Mouse (Mus musculus): ENCODE measurements at regions not wholly inside any gene's neighbourhood (a gene's known extent, or its start where the extent isn't known, plus 50 kb on each side); places are given as distances from the start of the nearest gene placed in this dataset.

DNA sequence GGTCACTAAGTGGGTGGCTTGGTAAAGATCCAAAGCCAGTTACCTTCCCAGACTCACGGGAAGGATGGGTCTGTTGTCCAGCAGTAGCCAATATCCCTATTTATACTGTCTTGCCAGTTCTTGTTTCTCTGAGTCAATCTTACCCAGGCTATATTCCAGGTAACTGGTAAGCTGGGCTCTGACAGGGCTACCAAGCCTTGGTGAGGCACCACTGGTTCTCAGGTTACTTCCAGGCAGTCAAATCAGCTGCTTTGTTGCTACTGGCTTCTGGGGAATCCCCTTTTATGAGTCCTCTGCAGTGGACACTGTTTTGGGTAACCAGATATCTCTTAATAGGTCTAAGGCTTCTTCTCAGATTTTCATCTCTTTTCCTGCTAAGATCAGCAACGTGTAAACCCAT lies 178.8 kb upstream of the Nampt start:
- no peak for DNase-seq (ENCODE audit: low read depth, low spot score)

DNA sequence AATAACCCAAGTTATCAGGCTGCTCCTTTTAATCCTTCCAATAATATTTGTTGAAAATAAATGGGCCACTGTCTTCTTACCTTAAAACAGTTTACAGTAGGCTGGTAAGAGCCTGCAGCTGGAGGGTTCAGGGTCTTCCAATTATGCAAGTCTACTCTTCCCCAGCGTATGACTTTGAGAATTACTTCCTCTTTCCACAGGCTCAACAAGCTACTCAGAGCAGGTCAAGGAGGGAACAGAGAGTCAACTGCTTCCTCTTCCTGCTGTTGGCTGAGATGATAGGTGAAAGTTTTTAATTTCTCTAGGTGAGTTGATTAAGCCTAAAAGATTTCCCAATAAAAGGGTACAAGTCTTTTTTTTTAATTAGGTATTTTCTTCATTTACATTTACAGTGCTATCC lies 176.9 kb upstream of the Nampt start:
- no peak for DNase-seq (ENCODE audit: low read depth, low spot score)

DNA sequence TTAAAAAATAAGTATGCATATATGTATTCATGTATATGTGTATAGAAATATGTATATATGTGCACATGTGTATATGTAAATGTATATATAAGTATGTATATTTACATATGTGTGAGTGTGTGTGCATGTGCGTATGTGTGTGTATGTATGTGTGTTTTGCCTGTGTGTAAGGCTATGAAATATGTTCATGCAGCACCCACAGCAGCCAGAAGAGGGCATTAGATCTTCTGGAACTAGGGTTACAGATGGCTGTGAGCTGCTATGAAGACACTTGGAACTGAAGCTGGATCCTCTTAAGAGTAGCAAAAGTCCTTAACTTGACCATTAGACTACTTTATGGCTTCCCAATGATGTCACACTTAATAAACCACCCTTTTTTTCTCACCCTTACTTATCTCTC lies 166.2 kb upstream of the Nampt start:
- DNase-seq (ENCODE audit: low read depth, low spot score) = peak; percentile 27

DNA sequence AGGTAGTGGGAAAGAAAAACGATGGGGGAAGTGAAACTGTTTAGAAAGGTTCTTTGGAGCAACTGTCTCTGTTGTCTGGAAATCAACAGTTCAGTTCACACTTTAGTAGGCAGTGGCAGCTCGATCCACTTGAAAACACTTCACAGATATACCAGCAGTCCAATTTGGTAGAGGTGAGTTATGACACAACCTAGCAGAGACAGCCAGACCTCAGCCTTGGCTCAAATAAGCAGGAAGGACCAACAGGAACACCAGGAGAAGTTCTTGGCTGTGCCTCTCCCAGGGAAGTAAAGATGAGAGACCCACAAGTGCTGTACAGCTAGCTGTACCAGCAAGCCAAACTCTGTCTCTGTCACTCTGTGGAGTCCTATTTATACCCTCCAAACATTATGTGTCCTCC lies 163.2 kb upstream of the Nampt start:
- no peak for DNase-seq (ENCODE audit: low read depth, low spot score)

DNA sequence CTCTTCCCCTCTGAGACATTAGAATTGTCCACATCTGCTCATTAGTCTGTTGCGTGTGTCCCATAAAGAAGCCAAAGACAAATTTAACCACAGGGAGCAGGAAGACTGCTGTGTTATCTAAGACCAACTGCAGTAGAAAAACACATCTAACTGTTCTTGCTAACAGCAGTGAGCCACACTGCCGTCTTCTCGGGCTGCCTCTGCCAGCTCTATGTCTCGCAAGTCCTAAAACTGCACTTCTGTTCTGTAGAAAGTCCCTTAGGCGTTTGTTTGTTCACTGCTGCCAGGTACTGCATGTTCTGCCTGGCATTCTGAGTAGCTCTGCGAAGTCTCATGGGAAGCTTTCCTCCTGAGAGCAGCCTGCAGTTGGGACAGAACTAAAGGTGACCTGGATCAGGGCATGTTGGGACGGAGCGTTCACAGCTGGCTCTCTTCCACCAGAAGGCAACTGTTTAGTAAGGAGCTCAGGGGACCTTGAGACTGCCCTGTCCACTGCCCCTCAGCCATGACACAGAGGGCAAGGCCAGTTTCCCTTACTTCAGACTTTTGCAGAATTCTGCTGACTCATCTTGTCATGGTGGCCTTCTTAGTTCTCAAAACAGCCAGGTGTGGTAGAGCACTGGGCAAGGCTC lies 157.4 kb upstream of the Nampt start:
- DNase-seq (ENCODE audit: low read depth, low spot score) = no peak

DNA sequence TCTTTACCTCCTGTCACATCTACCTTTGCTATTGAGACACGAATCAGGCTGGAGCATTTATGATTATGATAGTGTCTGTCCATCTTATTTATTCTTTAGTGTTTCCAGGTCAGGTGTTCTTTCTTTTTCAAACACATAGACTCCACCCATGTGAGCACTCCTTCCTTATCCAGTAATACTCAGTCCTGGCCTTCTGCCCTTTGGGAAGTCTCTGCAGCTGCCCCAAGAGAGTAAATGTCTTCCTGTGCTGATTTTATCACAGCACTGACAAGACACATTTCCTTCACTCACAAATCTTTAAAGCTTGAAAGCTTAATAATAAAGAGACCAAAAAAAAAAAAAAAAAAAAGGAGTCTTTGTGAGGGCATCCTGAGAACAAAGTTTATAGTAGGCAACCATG lies 153.3 kb upstream of the Nampt start:
- no peak for DNase-seq (ENCODE audit: low read depth, low spot score)

DNA sequence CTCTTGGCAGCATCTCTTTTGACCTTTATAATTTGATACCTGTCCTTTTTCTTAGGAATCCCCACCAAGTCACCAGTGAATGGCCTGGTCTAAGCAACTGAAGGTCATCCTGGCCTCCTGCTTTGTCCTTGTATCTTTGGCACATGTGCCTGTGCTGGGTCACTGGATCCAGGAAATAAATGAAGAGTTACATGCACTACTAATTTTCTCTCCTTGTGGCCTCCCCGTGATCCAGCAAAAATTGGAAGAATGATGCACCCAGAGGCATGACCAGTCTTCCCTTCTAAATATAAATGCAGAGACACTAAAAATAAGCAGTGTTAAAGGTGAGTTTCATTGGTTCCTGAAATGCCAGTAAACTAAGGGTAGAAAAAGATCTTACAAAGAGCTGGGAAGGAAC lies 141.4 kb upstream of the Nampt start:
- DNase-seq (ENCODE audit: low read depth, low spot score) = no peak

DNA sequence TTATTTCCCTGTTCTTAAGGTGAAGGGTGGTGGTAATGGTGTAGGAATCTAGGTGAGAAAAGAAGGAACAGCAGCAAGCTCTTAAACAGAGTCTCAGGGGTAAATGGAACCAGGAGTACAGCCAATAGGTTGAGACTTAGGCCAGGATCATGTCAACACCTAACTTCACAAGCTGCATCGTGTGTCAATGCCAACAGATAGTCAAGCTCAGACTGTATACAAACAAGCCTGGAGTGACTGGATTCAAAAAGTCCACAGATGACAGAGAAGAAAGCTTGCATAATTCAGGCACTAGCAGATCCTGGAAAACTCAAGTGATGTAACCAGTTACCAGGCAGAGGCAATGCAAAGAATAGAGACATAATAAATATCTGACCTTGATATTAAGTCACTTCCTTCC lies 140.6 kb upstream of the Nampt start:
- DNase-seq (ENCODE audit: low read depth, low spot score) = no peak

DNA sequence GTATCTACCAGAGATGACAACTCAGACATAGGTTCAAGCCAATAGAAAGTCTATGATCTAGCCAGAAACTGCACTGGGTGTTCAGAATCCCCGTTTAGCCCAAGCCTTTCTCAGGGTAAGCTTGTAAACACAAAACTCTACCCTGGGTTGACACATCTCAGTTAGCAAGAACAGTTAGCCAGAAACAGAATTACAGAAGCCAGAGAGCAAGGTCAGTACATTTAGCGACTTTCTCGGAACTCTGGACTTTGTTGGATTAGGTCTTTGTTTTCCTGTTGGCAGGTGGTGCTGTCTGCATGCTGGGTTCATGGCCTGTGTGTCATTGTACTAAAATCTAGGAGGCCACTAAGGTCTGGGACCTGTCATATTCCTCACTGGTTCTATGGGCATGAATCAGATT lies 137.4 kb upstream of the Nampt start:
- no peak for DNase-seq (ENCODE audit: low read depth, low spot score)

DNA sequence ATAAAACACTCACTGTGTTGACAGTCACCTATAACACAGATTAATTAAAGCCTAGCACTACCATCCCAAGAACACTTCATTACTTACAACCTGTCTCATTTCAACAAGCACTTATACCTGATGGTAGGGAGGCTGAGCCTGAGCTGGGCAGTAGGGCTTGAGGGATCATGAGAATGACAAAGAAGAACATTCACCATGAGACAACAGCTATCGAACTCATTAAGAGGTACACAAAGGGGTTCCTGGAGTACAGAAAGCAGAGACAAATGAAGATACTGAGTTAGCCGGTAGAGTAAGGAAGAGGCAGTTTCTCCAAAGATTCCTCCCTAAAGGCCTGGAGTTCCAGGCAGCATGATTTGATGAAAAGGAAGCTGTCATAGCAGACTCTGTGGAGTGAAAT lies 136.0 kb upstream of the Nampt start:
- DNase-seq (ENCODE audit: low read depth, low spot score) = no peak

DNA sequence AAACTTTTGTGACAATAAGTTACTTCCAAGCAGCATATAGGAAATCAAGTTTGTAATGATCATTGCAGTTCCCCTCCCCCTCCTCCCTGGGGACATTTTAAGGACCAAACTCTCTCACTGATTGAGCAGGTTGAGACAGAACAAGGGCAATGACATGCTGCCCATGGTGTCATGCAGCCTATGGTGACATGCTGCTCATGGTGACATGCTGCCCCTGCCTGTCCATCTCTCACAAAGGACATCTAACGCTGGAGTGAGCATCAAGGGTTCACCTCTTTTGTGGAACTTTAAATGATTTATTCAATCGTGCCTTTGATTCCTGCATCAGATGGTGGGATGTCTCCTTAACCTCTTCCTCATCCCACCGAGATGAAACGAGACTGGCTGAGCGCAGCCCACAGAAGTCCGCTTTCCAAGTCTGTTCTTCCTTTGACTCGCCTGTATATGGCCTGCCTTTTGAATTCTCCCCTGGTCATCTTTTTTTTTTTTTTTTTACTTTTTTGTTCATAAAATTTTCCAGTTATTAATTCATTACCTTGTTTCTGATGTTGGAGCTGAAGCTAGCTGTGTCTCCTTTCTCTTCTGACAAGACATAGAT lies 133.5 kb upstream of the Nampt start:
- no peak for DNase-seq (ENCODE audit: low read depth, low spot score)

DNA sequence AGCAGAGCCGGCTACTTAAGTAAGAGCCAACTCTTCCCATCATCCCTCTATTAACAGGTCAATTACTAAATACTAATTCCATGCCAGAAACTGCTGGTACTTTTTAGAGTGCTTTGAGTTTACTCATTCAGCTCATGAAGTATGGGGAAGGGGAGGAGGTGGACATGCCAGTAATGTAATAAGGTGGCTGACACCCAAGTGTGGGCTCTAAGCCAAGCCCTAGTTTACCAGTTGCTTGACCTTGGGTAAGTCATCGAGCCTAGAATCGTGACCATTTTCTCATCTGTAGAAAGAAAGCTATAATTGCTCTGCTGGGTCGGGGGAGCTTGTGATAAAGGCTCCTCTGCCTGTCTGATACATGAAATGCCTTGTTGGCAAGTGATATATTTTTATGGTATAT lies 130.0 kb upstream of the Nampt start:
- no peak for DNase-seq (ENCODE audit: low read depth, low spot score)

DNA sequence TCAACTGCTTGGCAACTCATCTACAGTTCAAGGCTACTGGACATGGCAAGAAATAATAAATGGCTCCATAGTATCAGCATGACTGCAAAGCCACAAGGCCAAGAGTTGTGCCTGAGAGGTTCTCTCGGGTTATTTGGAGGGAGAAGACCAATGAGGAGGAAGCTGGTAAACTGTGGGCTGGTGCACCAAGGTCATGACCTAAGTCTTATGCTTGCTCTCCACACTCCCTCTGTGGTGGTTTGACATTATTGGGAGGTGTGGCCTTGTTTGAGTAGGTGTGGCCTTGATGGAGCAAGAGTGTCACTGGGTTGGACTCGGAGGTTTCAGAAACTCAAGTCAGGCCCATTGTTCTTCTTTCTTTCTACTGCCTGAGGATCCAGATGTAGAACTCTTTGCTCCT lies 129.2 kb upstream of the Nampt start:
- DNase-seq (ENCODE audit: low read depth, low spot score) = no peak

DNA sequence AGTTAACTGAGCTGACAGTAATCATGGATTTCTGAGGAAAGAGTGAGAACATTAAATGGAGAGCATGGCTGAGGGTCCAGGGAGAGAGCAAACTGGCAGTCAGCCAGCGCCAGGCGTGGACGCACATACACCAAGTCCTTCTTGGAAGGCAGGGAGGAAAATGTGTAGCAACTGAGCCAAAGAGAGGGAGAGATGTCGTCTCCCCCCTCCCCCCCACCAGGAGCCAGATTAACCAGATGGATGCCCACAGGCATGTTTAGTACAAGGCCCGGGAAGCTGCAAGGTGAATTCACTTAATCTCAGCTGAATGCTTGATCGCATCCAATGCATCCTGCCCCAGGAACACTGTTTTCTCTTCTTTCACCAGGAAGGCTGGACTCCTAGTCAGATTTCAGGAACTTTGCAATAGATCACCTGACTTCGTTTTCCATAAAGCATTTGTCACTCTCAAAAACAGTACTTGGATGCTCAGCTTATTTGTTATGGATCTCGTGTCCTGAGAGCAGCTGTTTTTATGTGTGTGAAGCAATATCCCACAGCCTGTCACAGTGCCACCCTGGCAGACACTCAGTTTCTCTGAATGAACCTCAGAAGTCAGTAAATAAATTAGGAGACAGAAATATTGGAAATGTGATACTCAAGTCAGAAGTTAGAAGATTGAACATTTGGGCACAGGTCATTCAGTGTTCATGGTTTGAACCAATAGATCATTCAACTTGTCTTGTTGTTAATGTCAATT lies 127.1 kb upstream of the Nampt start:
- DNase-seq (ENCODE audit: low read depth, low spot score) = no peak

DNA sequence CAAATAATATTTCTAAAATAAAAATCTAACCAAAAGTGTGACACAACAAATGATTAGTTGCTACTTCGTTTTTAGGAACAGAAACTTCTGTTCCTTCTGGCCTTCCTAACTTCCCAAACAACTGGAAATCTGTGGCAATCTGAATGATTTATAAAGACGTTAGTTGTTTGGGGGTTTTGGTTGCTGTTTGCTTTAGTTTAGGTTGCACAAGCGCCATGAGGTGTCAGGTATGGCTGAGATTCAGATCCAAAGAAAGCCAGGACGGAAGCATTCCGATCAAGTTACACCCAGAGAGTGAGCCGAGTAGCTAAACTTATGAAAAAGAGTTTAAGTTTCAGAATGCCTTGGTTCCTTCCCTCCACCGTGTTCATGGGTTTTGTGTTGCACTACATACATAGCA lies 126.4 kb upstream of the Nampt start:
- DNase-seq (ENCODE audit: low read depth, low spot score) = no peak

DNA sequence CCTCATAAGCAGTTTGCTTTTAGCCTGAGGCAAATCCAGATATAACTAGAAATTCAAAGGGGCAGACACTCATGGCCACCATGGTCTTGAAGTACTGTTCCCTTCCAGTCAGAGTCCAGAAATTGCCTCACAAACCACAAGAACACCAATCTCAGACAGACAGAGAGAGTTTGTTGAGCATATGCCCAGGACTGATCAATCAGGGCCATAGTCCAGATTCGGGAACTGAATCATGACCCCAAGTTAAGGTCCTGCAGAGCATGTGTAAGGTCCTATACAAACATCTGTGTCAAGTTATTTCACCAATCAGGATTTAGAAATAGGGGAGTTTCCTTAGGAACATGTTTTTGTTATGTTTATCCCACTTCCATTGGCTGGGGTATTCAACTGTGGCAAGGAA lies 125.7 kb upstream of the Nampt start:
- DNase-seq (ENCODE audit: low read depth, low spot score) = no peak

DNA sequence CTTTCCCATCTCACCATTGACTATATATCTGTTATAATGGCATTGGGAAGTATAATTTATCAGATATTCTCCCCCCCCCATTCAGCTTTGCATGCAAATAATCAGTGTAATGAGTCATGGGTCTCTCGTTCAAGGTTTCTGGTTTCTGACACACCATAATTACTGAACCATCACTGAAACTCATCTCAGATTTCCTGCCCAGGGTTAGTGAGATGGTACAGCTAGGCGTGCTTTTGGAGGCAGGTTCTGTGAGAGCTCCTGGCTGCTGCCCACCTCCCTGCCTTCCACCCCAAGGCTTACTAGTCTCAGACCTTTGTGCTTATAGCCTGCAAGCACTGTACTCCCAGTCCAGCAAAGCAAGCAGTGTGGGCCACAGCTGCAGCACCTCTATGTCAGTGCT lies 122.5 kb upstream of the Nampt start:
- no peak for DNase-seq (ENCODE audit: low read depth, low spot score)

DNA sequence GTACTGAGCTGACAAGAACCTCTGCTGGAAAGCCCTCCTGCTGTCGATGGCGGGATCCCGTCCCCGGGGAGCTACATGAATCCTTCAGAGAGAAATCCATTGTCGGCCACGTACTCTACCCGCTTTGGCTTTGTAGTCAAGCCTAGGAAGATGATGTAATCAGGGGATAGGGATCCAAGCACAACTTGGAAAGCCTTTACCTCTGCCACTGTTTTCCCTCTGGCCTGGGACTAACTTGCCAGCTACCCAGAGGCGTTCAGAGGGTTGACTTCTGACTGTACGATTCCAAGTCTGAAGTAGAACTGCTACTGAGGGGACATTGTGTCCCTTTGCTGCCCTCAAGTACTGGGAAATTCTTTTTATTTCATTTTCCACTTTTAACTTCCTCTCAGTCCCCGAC lies 110.2 kb upstream of the Nampt start:
- no peak for DNase-seq (ENCODE audit: low read depth, low spot score)

DNA sequence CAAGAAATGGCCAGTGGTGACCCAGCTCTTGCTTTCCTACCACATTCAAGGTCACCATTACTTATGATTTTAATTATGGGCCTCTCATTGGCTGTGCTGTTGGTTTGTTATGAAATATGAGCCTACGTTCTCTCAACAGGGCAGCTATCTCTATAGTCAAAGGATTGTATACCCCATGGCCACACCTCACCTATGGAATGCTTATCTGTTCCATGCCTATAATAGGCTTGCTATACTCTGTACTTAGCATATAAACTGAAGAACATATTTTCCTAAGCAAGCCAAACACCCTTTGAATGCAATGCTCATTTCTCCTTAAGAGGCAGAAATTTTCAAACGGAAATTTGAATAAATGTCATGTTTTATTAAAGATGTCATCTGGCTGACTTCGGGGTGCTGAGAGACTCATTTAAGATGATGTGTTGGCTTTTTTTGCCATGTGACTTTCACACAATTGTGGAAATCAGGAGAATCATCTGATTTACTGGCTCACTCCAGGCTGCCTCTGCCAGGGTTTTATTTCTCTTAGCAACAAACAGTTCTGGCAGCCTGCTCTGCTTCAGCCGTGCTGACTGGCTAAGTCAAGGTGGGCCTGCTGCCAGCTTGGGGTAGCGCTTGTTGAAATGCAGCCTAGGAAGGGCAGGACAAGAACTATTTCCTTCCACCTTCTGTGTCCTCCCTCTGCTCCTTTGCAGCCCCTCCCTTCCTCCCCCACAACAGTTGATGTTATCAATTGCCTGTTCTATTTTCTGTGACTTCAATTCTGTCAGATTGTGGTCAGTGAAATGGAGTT lies 102.0 kb upstream of the Nampt start:
- DNase-seq (ENCODE audit: low read depth, low spot score) = no peak

DNA sequence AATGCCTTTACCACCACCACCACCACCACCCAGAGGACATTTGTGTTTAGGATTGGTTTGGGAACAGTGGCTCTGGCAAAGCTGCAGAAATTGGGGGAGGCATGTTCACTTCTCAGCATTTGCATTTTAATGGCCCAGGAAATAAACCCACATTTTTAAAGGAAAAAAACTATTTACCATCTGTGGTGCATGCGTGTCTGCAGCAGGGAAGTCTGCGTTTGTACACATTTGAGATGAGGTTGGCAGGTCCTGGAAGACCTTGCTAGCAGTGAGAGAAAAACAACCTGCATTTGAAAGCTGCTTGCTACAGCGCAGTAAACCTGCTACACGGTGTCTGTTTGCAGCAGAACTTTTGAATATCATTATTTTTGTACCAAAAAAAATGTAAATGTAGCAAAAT lies 100.1 kb upstream of the Nampt start:
- no peak for DNase-seq (ENCODE audit: low read depth, low spot score)

DNA sequence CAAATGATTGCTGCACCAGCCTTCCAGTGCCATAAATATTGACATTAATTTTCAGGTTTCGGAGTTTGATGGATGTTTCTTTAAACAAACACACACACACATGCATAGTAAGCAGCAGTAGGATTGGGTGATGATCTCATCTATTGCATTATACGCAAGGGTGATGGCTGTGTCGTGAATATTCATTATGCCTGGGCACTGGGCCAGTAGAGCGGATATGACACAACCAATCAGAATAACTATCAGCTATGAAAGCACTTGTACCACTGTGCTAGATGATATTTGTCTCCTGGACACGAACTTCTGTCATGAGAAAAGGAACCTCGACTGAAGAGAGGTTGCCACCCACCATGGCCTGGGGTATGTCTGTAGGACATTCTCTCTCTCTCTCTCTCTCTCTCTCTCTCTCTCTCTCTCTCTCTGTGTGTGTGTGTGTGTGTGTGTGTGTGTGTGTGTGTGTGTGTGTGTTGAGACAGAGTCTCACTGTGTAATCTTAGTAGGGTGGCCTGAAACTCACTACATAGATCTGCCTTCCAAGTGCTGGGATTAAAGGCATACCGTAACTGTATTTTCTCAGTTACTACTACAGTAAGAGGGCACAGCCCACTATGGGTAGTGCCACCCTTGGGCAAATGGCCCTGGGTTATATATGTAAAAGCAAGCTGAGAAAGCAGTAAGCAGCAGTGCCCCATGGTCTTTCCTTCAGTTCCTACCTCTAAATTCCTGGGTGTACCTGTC lies 94.7 kb upstream of the Nampt start:
- DNase-seq (ENCODE audit: low read depth, low spot score) = no peak

DNA sequence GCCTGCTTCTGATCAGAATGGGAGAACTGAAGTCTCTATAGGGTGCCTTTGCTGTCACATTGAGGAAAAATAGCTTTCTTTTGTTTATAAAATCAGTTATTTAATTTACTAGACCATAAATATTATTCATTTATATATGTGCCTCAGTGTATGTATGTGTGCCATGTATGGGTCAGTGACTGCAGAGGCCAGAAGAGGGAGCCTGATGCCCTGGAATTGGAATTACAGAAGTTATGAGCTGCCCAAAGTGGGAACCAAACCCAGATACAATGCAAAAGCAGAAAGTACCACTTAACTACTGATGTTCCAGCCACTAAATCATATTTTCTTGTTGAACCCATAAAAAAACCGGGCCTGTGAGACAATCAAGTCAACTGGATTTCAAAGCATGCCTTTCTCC lies 91.8 kb upstream of the Nampt start:
- peak; percentile 4 for DNase-seq (ENCODE audit: low read depth, low spot score)

Measured in CD4-positive, CD25-positive, alpha-beta regulatory T cell, adult 2 months (primary cell).